Mouse (Mus musculus) heart, adult 9 months (tissue): ENCODE results near the gene Apom.

ENCODE experiments used
- DNase-seq, 2 experiments: peaks; one replicate each; pipeline ENCODE4 v3.0.0; 2022; ENCODE audit warnings: low spot score in 2 of 2

Apom gene

DNA sequence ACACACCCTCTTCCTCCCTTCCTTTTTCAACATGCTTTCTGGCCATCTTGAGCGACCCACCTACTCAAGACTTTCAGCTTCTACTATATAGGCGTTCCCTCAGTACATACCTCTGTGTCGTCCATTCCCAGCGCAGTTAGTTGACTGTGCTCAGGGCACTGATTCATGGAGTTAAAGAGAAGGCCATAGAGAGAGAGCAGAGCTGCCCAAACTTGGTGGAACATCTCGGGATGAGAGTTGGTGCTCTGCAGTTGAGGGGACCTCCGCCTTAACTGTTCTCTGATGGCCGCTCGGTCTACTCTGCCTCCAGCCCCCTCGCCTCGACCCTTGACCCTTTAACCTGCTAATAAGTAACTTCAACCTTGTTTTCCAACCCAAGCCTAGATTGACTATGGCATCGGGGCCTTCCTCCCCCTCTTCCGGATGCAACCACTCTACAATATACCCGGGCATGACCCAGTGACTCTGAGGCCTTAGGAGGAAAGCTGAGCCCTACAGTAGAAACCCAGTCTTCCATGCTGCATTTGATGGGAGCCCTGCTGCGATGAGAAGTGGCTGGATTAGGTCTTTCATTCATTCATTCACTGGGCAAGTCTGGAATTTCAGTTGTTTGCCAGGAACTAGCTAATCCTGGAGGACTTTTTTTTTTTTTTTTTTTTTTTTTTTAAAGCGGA is at the start of gene Apom:
TSS of gene Apom (minus strand) at position 551 of the 674 bp plus-strand sequence.
- DNase-seq: no peak

DNA sequence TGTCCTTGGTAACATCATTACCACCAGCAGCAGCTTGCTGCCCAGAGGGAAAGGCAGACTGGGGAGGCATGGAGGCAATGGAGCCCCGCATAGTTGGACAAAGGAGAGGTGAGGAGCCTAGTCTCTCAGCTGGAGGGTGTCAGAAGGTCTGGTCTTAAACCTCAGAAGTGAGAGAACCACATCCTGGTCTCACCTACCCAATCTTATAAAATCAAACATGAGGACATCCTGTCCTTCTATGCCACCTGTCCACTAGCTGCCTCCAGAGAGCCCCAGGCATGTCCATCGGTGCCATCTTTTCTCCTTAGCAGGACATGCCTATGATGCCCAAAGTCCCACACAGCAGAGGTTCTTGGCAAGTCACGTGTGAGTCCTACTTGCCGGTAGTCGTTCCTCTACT is 48.2 kb upstream of the Apom start:
- DNase-seq: no peak

DNA sequence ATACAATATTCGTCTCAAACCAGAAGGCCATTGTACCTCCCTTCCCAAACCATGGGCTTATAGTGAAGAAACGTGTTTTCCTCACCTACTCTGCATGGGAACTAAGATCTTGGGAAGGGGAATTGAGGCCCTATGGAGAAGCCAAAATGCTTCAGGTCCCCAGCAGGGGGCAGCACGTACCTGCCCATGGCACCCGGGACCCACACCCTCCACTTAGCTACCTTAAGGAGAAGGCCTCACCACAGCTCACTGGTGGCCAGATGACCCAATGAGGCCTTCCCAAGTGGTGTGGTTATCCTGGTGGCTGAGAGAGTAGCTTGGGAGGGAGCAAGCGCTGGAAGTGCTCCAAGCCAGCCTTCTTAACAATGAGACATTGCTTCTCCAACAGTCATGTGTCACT is 46.7 kb upstream of the Apom start:
- DNase-seq: peak in 1 of 2 experiments; percentile 74

DNA sequence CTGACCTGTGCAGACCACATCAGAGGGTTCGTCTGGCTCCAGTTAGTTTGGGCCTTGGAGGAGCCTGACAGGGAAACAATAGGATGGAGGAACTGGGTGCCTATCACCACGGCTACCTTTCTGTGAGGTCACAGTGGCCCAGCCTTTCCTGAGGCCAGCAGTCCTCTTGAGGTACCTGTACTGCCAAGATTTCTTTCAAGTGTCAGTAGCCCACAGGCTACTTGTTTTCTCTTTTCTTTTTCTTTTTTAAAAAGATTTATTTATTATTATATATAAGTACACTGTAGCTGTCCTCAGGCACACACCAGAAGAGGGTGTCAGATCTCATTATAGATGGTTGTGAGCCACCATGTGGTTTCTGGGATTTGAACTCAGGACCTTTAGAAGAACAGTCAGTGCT is 44.1 kb upstream of the Apom start, which contains the start of gene Aif1:
TSS of gene Aif1 (minus strand) at position 101 of the 400 bp plus-strand sequence.
- DNase-seq: no peak

DNA sequence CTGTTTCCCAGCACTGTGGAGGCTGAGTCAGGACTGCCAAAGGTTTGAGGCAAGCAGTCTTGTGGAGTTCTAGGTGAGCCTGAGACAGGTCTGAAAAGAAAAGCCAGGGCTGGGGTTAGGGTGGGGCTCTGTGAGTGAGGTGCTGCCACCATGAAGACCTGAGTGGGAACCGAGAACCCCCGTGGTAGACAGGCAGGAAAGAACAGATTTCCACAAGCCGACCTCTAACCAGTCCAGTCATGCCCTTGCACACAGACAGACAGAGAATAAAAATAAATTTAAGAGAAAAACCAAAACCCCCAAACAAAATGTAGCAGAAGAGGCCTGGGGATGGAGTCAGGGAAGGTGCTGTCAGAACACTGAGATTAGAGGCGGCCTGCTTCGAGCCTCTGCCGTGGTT is 43.5 kb upstream of the Apom start:
- DNase-seq: no peak

DNA sequence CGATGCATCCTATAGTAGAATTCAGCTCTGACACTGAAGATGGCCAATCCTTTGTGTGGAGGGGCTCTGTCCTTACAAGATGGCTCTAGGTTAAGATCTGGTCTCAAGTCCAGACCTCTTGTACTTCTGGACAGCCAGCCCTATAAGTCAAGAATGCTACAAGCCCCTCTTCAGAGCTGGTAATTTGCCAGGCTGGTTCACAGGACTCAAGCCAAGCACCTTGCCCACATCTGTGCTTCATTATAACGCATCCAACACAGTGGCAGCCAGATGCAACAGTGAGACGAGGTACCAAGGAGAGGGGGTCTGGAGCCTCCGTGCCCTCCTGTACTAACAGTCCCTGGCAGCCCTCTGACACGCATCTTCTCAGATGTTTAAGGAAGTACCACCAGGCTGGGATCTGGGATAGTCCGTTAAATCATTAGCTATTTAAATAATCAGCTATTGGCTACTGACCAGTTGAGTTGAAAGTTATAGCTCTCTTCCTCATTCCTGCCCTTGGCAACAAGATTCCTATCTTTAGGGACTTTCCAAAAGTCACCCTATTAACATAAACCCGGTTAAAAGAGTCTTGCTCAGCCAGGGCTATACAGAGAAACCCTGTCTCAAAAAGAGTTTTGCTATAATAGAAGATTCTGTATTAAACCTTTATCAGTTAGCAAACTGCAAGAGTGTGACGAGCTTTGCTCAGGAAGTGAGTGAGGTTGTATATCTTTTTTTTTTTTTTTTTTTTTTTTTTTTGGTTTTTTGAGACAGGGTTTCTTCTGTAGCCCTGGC is 42.5 kb upstream of the Apom start:
- no peak for DNase-seq

DNA sequence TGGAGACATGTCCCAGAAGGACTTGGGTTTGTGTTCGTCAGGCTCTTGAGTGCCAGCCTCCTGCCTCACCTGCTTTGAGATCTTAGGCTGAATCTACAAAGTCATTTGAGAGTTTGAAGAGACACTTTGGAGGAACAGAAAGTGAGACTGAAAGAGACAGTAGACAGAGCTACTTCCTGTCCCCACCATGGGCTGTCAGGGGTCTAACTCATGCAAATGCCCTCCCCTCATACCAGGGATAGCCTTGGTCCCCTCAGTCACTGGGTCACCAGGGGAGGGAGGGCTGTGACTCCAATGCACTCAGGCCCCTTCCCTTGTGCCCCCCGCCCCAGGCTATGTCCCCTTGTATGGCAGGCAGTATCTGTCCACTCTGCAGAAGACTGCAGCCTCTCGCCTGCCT is 41.5 kb upstream of the Apom start:
- no peak for DNase-seq

DNA sequence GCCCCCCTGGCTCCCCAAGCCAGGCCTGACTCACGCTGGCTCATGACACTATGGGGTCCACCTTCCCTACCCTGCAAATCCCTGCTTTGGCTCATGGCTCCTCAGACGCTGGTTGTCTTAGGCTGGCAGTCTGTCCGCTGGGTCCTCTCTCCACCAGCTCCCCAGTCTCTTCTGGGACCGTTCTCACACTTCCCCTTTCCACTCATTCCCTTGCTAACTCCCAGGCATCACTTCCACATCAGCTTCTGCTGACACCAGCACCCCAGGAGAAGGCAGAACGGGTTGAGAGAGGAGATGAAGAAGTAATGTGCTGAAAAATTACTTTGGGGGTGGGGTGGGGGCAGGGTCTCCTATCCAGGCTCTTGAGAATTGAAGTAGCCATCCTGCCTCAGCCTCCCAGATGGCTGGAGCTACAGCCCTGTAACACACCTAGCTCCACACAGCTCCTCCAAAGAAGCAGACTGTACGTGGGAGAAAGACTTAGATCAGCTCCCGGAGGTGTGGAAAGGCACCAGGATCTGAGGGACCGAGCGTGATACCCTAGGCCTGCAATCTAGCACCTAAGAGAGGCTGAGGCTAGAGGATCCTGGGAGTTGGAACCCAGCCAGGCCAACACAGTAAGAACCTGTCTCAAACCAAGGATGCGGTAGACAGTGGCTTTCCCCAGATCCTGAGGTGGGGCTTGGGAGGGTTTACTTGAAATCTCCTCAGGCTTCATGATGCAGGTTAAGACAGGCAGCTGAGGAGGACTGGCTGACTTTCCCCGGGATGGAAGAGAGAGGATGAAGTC is 40.8 kb upstream of the Apom start:
- DNase-seq: no peak

DNA sequence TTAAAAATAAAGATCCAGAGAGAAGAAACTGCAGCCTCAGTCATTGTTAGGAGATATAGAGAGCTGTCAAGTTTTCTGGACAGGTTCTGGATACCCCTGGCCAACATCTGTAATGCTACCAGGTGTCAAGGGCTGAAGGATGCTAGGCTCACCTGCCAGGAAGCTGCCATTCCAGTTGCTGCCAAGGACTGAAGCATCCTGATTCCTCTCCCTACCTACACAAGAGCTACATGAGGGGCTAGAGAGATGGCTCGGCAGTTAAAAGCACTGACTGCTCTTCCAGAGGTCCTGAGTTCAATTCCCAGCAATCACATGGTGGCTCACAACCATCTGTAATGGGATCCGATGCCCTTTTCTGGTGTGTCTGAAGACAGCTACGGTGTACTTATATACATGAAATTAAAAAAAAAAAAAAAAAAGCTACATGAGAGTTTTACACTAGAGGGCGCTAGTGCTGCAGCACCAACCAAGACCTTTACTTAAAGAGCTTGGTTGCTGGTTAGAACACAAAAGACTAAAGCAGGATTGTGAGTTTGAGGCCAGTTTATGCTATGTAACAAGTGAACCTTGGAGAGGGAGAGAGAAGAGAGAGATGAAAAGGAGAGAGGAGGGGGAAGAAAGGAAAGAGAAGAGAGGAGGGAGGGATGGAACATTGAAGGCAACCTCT is 36.8 kb upstream of the Apom start:
- no peak for DNase-seq

DNA sequence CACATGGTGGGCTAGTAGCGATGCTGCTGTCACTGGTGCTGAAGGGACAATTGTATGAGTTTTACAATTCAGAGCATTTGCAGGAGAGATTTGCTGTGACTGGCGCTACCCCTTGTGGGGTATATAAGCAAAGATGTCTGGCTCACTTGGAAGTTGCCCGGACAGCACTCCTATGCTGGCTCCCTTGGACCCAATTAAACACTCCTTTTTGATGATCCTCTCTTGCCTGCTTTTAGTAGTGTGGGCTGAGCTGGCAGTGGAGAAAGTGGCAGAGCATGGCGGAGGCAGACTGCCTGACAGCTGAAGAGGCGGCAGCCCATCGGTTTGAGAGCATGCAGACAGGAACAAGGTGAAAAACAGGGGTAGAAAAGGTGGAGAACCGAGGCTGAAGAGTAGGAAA is 35.9 kb upstream of the Apom start:
- no peak for DNase-seq

DNA sequence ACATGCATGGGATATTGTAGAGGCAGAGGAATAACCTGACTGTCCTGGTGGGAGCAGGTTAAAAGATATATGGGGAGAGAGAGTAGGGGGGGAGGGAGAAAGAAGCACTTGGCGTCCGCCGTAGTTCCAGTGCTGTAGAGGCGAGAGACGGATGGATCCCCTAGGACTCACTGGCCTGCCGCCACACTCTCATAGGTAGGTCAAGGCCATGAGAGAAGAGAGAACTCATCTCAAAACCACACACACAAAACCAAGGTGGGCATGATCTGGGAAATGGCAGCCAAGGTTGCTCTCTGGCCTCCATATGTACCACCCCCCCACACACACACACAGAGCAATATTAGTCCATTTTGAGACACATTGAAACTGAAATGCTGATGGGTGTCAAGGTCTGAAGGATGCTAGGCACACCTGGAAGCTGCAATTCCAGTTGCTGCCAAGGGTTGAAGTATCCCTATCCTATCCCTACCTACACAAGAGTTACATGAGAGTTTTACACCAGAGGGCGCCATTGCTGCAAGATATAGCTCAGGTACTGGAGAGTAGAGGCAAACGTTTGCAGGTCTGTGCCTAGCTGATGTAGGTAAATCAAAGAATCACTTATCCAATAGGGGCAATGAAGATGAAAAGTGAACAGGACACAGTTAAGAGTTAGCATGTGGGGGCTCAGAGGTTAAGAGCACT is 34.6 kb upstream of the Apom start:
- DNase-seq: peak; percentile 59 to 60

DNA sequence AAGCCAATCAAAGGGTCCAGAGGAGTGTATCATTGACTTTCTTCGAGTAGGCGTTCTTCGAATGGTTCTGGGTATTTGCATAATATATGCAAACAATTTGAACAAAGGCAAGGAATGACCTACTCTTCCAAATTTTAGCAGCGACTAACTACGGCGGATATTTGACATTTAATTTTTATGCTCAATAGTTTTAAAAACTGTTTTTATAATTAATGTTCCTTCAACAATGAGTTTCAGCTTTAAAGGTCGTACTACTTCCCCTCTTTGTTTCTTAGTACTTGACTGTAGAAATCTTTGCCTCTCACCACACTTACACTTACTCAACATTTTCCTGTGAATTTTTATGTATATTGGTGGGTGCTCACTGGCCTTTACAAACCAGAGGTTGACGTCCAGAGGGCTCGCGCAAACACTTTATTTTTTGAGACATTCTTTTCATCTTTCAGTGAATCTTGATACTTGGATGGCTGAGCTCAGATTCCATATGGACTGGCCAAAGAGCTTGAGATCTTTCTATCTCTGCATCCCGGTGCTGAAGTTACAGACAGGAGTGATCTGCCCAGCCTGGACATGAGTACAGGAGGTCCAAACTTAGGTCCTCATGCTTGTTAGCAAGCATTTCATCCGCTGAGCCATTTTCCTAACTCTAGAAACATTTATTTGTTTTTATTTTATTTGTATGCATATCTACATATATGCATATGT is 33.8 kb upstream of the Apom start:
- no peak for DNase-seq

DNA sequence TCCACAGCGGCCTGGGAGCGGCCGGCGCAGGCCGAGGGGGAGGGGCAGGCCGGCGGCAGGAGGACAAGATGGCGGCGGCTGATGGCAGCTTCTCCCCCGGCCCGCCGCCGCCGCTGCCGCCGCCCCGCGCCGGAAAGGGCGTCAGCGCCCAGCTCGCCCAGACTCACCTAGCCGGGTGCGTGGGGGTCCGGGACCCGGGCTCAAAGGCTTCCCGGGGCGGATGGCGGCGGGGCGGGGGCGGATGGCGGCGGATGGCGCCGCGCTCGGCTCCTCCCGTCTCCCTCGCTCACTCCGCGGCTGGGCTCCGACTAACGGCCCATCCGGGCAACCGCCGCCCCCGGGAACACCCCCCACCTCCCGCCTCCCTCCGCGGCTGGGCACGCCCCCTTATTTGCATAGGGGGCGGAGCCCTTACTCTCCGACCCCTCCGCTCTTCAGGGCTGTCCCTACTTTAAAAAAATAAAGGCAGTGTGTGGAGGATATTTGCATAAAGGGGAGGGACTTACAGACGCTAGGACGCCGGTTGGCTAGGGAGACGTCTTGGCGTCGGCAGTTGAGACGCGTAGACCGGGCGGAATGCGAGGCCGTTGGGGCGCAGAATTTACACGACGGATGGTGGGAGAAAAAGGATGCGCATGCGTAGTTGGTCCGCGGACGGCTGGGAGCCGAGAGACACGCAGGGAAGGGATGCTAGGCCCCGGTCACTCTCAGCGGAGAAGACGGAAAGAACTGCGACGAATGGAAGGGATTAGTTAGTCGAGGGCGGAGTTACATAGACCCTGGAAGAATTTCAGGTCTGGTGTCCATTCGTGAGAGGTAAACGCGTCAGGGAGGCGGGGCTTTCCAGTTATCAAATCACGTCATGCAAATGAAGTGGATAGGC is 33.0 kb upstream of the Apom start, which contains the start of gene Prrc2a:
TSS of gene Prrc2a (minus strand) at position 330 of the 883 bp plus-strand sequence.
- peak; percentile 99 for DNase-seq

DNA sequence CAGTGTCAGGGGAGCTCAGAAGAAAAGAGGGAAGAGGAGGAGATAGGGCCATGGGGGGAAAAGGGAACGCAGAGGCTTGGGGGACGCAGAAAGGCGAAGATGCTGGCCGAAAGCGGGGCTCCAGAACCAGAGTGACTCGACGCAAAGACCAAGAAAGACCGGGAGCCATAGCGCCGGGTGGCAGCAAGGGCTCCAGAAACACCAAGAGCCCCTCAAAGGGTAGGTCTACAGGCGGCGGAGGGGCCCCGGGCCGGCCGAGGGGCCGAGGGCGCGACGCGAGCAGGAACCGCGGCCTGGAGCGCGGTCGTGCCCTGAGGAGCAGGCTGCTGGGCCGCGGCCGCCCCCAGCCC is 32.3 kb upstream of the Apom start:
- peak in 1 of 2 experiments; percentile 55 for DNase-seq

DNA sequence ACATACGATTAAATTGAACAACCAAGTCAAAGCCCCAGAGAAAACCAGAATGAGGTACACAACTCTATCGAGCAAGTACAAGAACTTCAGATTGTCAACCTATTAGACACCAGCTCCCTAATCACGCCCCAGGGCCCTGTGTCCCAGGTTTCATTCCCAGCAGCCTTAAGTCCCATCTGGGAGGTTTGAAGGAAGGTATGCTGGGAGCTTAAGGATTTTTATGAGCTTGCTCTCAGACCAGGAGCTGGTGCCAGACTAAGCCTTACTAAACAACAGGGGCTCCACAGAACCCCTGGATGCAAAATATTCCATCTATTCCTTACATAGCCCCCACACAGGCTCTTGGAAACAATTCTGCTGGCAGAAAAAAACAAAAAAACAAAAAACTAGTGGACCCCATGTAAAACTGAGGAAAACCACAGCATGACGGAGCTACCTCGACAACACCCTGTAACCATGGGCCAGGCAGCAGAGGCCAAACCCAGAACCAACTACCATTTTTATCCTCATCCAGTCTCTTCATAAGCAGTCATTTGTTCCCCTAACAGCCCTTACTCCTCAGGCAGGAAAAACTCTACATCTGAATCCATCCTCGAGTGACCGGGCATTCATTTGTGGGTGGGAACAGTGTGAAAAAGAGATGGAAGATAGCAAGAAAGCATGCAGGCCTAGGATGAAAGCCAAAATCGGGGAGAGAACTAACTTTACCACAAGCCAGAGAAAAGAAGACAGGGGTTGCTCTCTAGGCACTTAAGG is 31.7 kb upstream of the Apom start:
- DNase-seq: no peak

DNA sequence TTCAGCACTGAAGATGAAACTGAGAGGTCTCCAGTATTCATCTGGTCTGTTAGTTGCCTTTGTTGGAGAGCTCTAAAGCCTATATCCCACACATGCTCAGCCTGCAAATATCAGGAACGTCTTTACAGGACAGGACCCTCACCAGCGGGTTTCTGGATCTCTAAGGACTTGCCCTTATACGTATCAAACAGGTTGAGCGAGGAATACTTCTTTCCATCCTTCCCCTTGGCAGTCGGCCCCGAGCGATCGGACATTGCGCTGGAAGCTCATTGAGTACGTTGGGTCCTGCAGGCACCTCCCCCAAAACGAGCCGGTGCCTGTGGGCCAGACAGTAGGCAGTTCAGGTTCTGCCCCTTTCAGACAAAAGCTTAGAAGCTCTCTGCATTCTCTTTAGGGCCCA is 30.9 kb upstream of the Apom start:
- DNase-seq: peak in 1 of 2 experiments; percentile 52

DNA sequence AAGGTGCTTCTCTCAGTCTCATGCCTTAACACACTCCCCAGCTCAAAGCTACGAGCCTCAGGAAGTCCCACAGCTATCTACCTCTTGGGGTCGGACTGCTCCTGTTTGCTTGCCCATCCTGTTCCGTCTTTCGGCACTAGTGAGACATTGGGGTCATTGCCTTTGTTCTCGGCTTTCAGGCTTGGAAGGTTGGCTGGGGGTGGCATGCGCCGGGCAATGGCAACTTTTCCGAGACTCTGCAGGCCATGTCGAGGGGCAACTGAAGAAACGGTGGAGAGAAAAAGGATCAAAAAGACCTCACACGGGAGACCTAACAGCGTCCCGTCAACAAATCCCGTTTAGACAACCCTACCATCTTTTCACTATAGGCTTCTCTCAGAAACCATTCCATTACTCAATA is 30.3 kb upstream of the Apom start:
- DNase-seq: no peak

DNA sequence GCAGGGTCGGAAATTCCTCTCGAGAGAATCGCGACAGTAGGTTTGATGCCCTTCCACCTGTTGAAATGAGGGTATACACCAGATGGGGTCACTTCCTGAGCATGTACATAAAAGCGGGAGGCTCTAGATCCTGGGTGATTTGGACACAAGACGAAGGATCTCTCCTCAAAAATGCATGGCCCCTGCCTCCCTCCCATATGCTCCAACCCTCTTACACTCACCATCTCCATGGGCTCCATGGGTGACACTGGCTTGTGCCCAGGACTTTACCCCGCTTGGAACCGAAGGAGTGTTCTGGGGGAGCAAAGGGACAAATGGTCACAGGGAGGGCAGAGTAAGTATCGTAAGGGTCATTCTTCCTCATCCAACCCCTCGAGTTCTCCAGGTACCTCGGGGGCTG is 29.6 kb upstream of the Apom start:
- no peak for DNase-seq

DNA sequence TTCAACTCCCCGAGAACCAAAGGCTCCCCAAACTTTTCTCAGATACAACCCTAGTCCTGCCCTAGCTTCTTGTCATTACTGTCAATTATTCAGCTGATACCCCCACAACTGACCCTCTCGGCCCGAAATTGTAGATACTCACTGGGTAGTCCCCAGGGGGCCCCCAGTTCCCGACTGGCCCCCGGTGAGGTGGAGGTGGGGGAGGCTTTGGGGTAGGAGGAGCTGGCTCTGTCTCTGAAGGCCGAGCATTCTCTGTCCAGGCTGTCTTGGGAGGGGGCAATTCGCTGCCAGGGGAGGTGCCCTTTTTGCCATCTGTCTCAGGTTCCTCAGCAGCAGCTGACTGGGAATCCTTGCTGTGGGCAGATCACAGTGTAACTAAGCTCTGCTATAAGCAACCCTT is 27.8 kb upstream of the Apom start:
- no peak for DNase-seq
